ENCODE assay signal across 8 mouse cellular contexts in the genomic region with DNA sequence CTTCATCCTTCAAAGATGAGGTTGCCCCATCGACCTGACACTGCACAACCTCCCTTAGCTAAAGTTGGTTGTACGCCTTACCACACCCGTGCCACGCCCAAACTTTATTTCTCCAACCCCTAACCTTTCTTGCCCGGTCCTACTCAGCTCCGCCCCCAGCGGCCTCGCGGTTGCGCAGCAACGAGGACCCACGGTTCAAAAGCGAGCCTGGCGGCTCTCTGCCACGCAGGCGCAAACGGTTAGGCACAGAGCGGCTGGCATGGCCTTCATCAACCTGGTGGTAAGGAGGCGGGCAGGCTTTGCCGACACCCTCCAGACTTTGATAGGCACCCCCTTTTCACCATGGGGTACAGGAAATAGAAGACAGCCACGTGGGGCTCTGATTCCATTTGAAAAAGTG. TPM values are rescaled to one million over a fixed set of nuclear protein-coding genes. Genes with fewer than 3 reads are reported as not detected.
DNase-seq lines count a peak whose midpoint lies in the region; ATAC-seq and TF ChIP-seq lines count a peak whose summit lies in the region.

A gene (plus strand): TSS at position 209 of the 400 bp plus-strand sequence.

- peak within 1 kb of the TSS; percentile 7 for H3K4me3 ChIP-seq in forebrain, embryonic 15.5 days
- H3K4me3 ChIP-seq in kidney, embryonic 15.5 days (replicated peaks) = 0 out of 2 replicates have a peak within 1 kb of the TSS, but pooled peaks have one; percentile 12
- H3K4me3 ChIP-seq in liver, embryonic 12.5 days = no peak within 1 kb of the TSS
- no peak within 1 kb of the TSS for H3K4me3 ChIP-seq in neural tube, embryonic 11.5 days (ENCODE audit: low read depth, low read length)
- no peak within 1 kb of the TSS for H3K4me3 ChIP-seq in thymus, adult 2 months (ENCODE audit: control insufficient read depth, insufficient read depth, low read length)

- 0 out of 2 replicates have a peak, but pooled peaks have one; percentile 27 for TF ChIP-seq CTCF in thymus, adult 2 months (IDR thresholded peaks at IDR 0.05; ENCODE audit: borderline replicate concordance, control insufficient read depth, extremely low read depth, insufficient read depth, low read length, poor library complexity)

- H3K27ac ChIP-seq in forebrain, embryonic 15.5 days (replicated peaks) = no peak within 1 kb of the TSS
- no peak within 1 kb of the TSS for H3K27ac ChIP-seq in kidney, embryonic 15.5 days
- H3K27ac ChIP-seq in liver, embryonic 12.5 days = no peak within 1 kb of the TSS
- H3K27ac ChIP-seq in neural tube, embryonic 11.5 days (ENCODE audit: low read depth, low read length) = no peak within 1 kb of the TSS
- H3K27ac ChIP-seq in thymus, adult 2 months (ENCODE audit: control insufficient read depth, insufficient read depth, low read length) = no peak within 1 kb of the TSS

- no peaks in the 10 kb centered on the region for H3K36me3 ChIP-seq in forebrain, embryonic 15.5 days
- H3K36me3 ChIP-seq in kidney, embryonic 15.5 days = no peaks in the 10 kb centered on the region
- H3K36me3 ChIP-seq in liver, embryonic 12.5 days = no peaks in the 10 kb centered on the region
- no peaks in the 10 kb centered on the region for H3K36me3 ChIP-seq in neural tube, embryonic 11.5 days (ENCODE audit: control insufficient read depth, insufficient read depth, low read length)
- H3K36me3 ChIP-seq in thymus, adult 2 months (ENCODE audit: control insufficient read depth, insufficient read depth, low read length) = no peaks in the 10 kb centered on the region

- no peak within 1 kb of the TSS for H3K9ac ChIP-seq in forebrain, embryonic 15.5 days (replicated peaks)
- H3K9ac ChIP-seq in kidney, embryonic 15.5 days = no peak within 1 kb of the TSS
- H3K9ac ChIP-seq in liver, embryonic 12.5 days = no peak within 1 kb of the TSS
- no peak within 1 kb of the TSS for H3K9ac ChIP-seq in neural tube, embryonic 11.5 days (ENCODE audit: low read length)

- H3K27me3 ChIP-seq in forebrain, embryonic 15.5 days = no peaks in the 10 kb centered on the region
- H3K27me3 ChIP-seq in kidney, embryonic 15.5 days = no peaks in the 10 kb centered on the region
- H3K27me3 ChIP-seq in liver, embryonic 12.5 days (replicated peaks) = peaks cover 6% of the 10 kb centered on the region; the same call in 1 of the 2 replicates
- no peaks in the 10 kb centered on the region for H3K27me3 ChIP-seq in neural tube, embryonic 11.5 days (ENCODE audit: control insufficient read depth, insufficient read depth, low read length)
- no peaks in the 10 kb centered on the region for H3K27me3 ChIP-seq in thymus, adult 2 months (ENCODE audit: control insufficient read depth, insufficient read depth, low read length)

- 29% methylated on average over 21 of the region's 21 CpGs for WGBS in forebrain, embryonic 15.5 days
- 31% methylated on average over 21 of the region's 21 CpGs for WGBS in kidney, embryonic 15.5 days
- WGBS in liver, embryonic 12.5 days (ENCODE audit: insufficient replicate concordance) = 26% methylated on average over 21 of the region's 21 CpGs
- 34% methylated on average over 21 of the region's 21 CpGs for WGBS in neural tube, embryonic 11.5 days
- 30% methylated on average over 21 of the region's 21 CpGs for WGBS in thymus, adult 2 months

- no peak for TF ChIP-seq POLR2A in thymus, adult 2 months (IDR thresholded peaks at IDR 0.05; ENCODE audit: control insufficient read depth, extremely low read depth, insufficient read depth, low read length, poor library complexity)

- peak within 1 kb of the TSS; percentile 30 for H3K4me2 ChIP-seq in forebrain, embryonic 15.5 days (replicated peaks)
- peak within 1 kb of the TSS; percentile 49 for H3K4me2 ChIP-seq in kidney, embryonic 15.5 days
- H3K4me2 ChIP-seq in liver, embryonic 12.5 days = peak within 1 kb of the TSS; percentile 40
- no peak within 1 kb of the TSS for H3K4me2 ChIP-seq in neural tube, embryonic 11.5 days (ENCODE audit: low read depth)

- peaks cover 9% of the 10 kb centered on the region for H3K4me1 ChIP-seq in forebrain, embryonic 15.5 days
- 0 out of 2 replicates have a peak, but pooled peaks cover 4% of the 10 kb centered on the region for H3K4me1 ChIP-seq in kidney, embryonic 15.5 days
- H3K4me1 ChIP-seq in liver, embryonic 12.5 days = peaks cover 5% of the 10 kb centered on the region; the same call in 1 of the 2 replicates
- H3K4me1 ChIP-seq in neural tube, embryonic 11.5 days (ENCODE audit: control insufficient read depth, insufficient read depth, low read length) = no peaks in the 10 kb centered on the region
- peaks cover 10% of the 10 kb centered on the region for H3K4me1 ChIP-seq in thymus, adult 2 months (replicated peaks; ENCODE audit: control insufficient read depth, insufficient read depth, low read length)

- peak; percentile 59; the same call in 1 of the 2 replicates for ATAC-seq in forebrain, embryonic 15.5 days (replicated peaks)
- ATAC-seq in kidney, embryonic 15.5 days (replicated peaks; ENCODE audit: low FRiP score) = peak; percentile 79
- ATAC-seq in liver, embryonic 12.5 days = peak; percentile 57; the same call in 1 of the 2 replicates
- ATAC-seq in neural tube, embryonic 11.5 days (ENCODE audit: insufficient read depth, low FRiP score, low TSS enrichment) = peak; percentile 72

- peak; percentile 27 for DNase-seq in gastrocnemius, postnatal 10 days
- DNase-seq in gastrocnemius, postnatal 25 days = no peak
- peak; percentile 66 to 67 for DNase-seq in adrenal gland, postnatal 36 days
- DNase-seq in neural tube, embryonic 11.5 days (ENCODE audit: low spot score) = peak; percentile 62
- DNase-seq in thymus, adult 2 months = peak; percentile 55

- H3K9me3 ChIP-seq in forebrain, embryonic 15.5 days = no peaks in the 10 kb centered on the region
- H3K9me3 ChIP-seq in kidney, embryonic 15.5 days (replicated peaks) = no peaks in the 10 kb centered on the region
- no peaks in the 10 kb centered on the region for H3K9me3 ChIP-seq in liver, embryonic 12.5 days (replicated peaks)
- no peaks in the 10 kb centered on the region for H3K9me3 ChIP-seq in neural tube, embryonic 11.5 days (ENCODE audit: control insufficient read depth, low read length)

RNA-seq across cellular contexts. Expression of the gene that starts here (rescaled TPM):
- not detected for total RNA-seq in gastrocnemius, postnatal 10 days (2021)
- not detected for total RNA-seq in gastrocnemius, postnatal 25 days (2021)
- not detected for total RNA-seq in adrenal gland, postnatal 36 days (2021)
- polyA plus RNA-seq in forebrain, embryonic 15.5 days (2015; fragmentation: Nextera tagmentation; extraction: Ambion mirVana) = 0.45 TPM in 1 of 2 replicates, not detected in the other
- not detected in 2 replicates for polyA plus RNA-seq in kidney, embryonic 15.5 days (2015; fragmentation: Nextera tagmentation; extraction: Ambion mirVana)
- polyA plus RNA-seq in liver, embryonic 12.5 days (2016; fragmentation: Nextera tagmentation; extraction: Ambion mirVana) = not detected in 2 replicates
- polyA plus RNA-seq in neural tube, embryonic 11.5 days (2014; fragmentation: Nextera tagmentation; extraction: Ambion mirVana) = 0.31 TPM in 2 replicates
- polyA plus RNA-seq in thymus, adult 2 months (2012; rRNA removed) = 0.12 TPM in 1 of 2 replicates, not detected in the other

Comparison
In these comparisons a context has a peak if more than half of its experiments do, and no peak if none do; other contexts are left out.
1. Peak in DNase-seq in gastrocnemius, postnatal 10 days; RNA of the gene not detected or under 1 TPM.
2. Peak in DNase-seq in adrenal gland, postnatal 36 days; RNA of the gene not detected or under 1 TPM.
3. Peak in ATAC-seq, H3K4me3 ChIP-seq and H3K4me2 ChIP-seq in forebrain, embryonic 15.5 days; RNA of the gene not detected or under 1 TPM.
4. Peak in ATAC-seq, H3K4me3 ChIP-seq and H3K4me2 ChIP-seq in kidney, embryonic 15.5 days; RNA of the gene not detected or under 1 TPM.
5. Peak in ATAC-seq and H3K4me2 ChIP-seq in liver, embryonic 12.5 days; RNA of the gene not detected or under 1 TPM.
6. Peak in DNase-seq and ATAC-seq in neural tube, embryonic 11.5 days; RNA of the gene not detected or under 1 TPM.
7. Peak in DNase-seq in thymus, adult 2 months; RNA of the gene not detected or under 1 TPM.